Mouse (Mus musculus) lung, postnatal 0 days (tissue): Measurements from ENCODE around the gene Ptp4a2.

Experiments used
- CTCF ChIP-seq: IDR thresholded peaks from 2 replicates; pipeline ENCODE4 v1.5.1; 2016; ENCODE audit warnings: antibody characterized with exemption, mild to moderate bottlenecking
- EP300 ChIP-seq: IDR thresholded peaks from 2 replicates; pipeline ENCODE4 v1.6.1; 2016; ENCODE audit warnings: antibody characterized with exemption, mild to moderate bottlenecking, control low read depth

DNA sequence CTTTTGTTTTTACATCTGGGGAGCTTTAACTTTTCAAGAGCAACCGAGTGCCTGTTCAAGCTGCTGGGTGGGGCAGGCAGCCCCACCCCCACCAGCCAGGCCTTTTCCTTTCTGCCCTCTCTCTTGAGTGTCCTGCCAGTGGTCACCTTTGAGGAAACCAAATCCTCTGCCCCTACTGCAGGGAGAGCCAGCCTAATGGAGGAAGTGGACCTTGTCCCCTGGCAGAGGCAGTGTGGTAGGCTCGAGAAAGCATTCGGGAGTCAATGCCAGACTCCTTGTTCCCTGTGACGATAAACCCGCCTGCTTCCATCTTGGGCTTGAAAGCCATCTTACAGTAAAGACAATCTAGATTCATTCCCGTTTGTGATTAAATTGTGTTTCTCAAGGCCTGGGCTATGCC is 59.5 kb downstream of the Ptp4a2 start:
- TF ChIP-seq CTCF, result no peak
- TF ChIP-seq EP300, result no peak
